Mouse (Mus musculus) CH12.LX (cell line): Measurements from ENCODE around the gene Ralgapb. TPM values are rescaled to one million over a fixed set of nuclear protein-coding genes. Genes with fewer than 3 reads are reported as not detected.

Source experiments
- DNase-seq: peaks from one replicate; pipeline ENCODE4 v3.0.0-alpha.2; 2013; ENCODE audit errors: extremely low read depth
- H3K27ac ChIP-seq: 2 replicates; pipeline ENCODE4 v1.5.1; 2012; ENCODE audit warnings: low read depth, mild to moderate bottlenecking, control low read depth, moderate library complexity; ENCODE audit not compliant: insufficient read depth
- H3K27me3 ChIP-seq: replicated peaks from 2 replicates; pipeline ENCODE3; 2012; ENCODE audit warnings: inconsistent platforms
- H3K36me3 ChIP-seq, 2 experiments: replicated peaks in 1 of 2; 2 replicates each; pipeline versions ENCODE3 to v1.6.1; 2012; ENCODE audit warnings: inconsistent platforms in 1 of 2, low read length in 1 of 2, mild to moderate bottlenecking in 1 of 2, mixed read lengths in 1 of 2, moderate library complexity in 1 of 2; ENCODE audit not compliant: control insufficient read depth in 1 of 2, insufficient read depth in 1 of 2
- H3K4me1 ChIP-seq, 2 experiments: 2 replicates each; pipeline ENCODE4 v1.6.1; 2012; ENCODE audit warnings: inconsistent platforms in 1 of 2, moderate library complexity in 1 of 2; ENCODE audit not compliant: insufficient read depth in 2 of 2, control insufficient read depth in 1 of 2
- H3K4me2 ChIP-seq: 2 replicates; pipeline ENCODE4 v1.6.1; 2012; ENCODE audit warnings: low read depth, mild to moderate bottlenecking, control low read depth; ENCODE audit not compliant: poor library complexity, insufficient read depth, severe bottlenecking
- H3K4me3 ChIP-seq, 3 experiments: fragments of 150-350 bp in 1 of 3; sonication (generic) in 1 of 3; replicated peaks in 1 of 3; 2 replicates each; pipeline versions ENCODE3 to v1.5.1; 2011 to 2012; ENCODE audit warnings: low read depth in 2 of 3, low read length in 2 of 3, mild to moderate bottlenecking in 2 of 3, moderate library complexity in 2 of 3, control low read depth in 1 of 3, improper control_type of control experiment in 1 of 3, inconsistent platforms in 1 of 3, mixed read lengths in 1 of 3; ENCODE audit not compliant: poor library complexity in 1 of 3
- H3K79me2 ChIP-seq: replicated peaks from 2 replicates; pipeline ENCODE4 v1.6.1; 2012; ENCODE audit warnings: mild to moderate bottlenecking, moderate library complexity; ENCODE audit not compliant: control insufficient read depth, poor library complexity, insufficient read depth, severe bottlenecking; ENCODE audit errors: extremely low read depth
- H3K9ac ChIP-seq: 2 replicates; pipeline ENCODE4 v1.6.1; 2012; ENCODE audit warnings: low read depth, mild to moderate bottlenecking, control low read depth, moderate library complexity; ENCODE audit not compliant: insufficient read depth
- H3K9me3 ChIP-seq: replicated peaks from 2 replicates; pipeline ENCODE3; 2012; ENCODE audit warnings: low read length, inconsistent platforms, mixed read lengths
- BHLHE40 ChIP-seq: IDR thresholded peaks from 2 replicates; pipeline ENCODE4 v1.6.1; 2011; ENCODE audit warnings: mild to moderate bottlenecking, low read depth, low read length, improper control_type of control experiment
- CHD1 ChIP-seq: IDR thresholded peaks from 2 replicates; pipeline ENCODE4 v1.6.1; 2012; ENCODE audit warnings: low read depth, low read length, improper control_type of control experiment, inconsistent platforms
- CHD2 ChIP-seq: IDR thresholded peaks from 2 replicates; pipeline ENCODE4 v1.6.1; 2011; ENCODE audit warnings: low read length, improper control_type of control experiment
- CTCF ChIP-seq, 2 experiments: IDR thresholded peaks in 1 of 2; conservative IDR thresholded peaks in 1 of 2; 2 replicates each; pipeline ENCODE4 v1.5.1; 2011 to 2012; ENCODE audit warnings: low read depth in 2 of 2, low read length in 2 of 2, improper control_type of control experiment in 1 of 2, inconsistent platforms in 1 of 2, mild to moderate bottlenecking in 1 of 2, moderate library complexity in 1 of 2
- E2F4 ChIP-seq: IDR thresholded peaks from 2 replicates; pipeline ENCODE4 v1.6.1; 2011; ENCODE audit warnings: low read depth, low read length, improper control_type of control experiment; ENCODE audit not compliant: insufficient replicate concordance
- IRF4 ChIP-seq: IDR thresholded peaks from 2 replicates; pipeline ENCODE4 v1.6.1; 2014; ENCODE audit warnings: low read depth, mild to moderate bottlenecking, inconsistent platforms, low read length, improper control_type of control experiment
- JUND ChIP-seq: conservative IDR thresholded peaks from 2 replicates; pipeline ENCODE4 v1.6.1; 2011; ENCODE audit warnings: low read depth, low read length, improper control_type of control experiment
- KAT2A ChIP-seq: IDR thresholded peaks from 2 replicates; pipeline ENCODE4 v1.6.1; 2012; ENCODE audit warnings: low read length, improper control_type of control experiment, inconsistent platforms; ENCODE audit not compliant: insufficient replicate concordance
- MAX ChIP-seq: IDR thresholded peaks from 2 replicates; pipeline ENCODE4 v1.6.1; 2011; ENCODE audit warnings: low read length, improper control_type of control experiment
- MAZ ChIP-seq: IDR thresholded peaks from 2 replicates; pipeline ENCODE4 v1.6.1; 2012; ENCODE audit warnings: low read depth, mild to moderate bottlenecking, inconsistent platforms, low read length, improper control_type of control experiment, moderate library complexity
- MEF2A ChIP-seq: IDR thresholded peaks from 2 replicates; pipeline ENCODE4 v1.6.1; 2014; ENCODE audit warnings: low read depth, mild to moderate bottlenecking, inconsistent platforms, low read length, improper control_type of control experiment, borderline replicate concordance
- MXI1 ChIP-seq: IDR thresholded peaks from 2 replicates; pipeline ENCODE4 v1.6.1; 2011; ENCODE audit warnings: mild to moderate bottlenecking, low read depth, low read length, improper control_type of control experiment
- MYC ChIP-seq: IDR thresholded peaks from 2 replicates; pipeline ENCODE4 v1.6.1; 2011; ENCODE audit warnings: low read depth, mild to moderate bottlenecking, improper control_type of control experiment, low read length
- NELFE ChIP-seq: IDR thresholded peaks from 2 replicates; pipeline ENCODE4 v1.6.1; 2011; ENCODE audit warnings: low read depth, low read length, improper control_type of control experiment
- PAX5 ChIP-seq: IDR thresholded peaks from 2 replicates; pipeline ENCODE4 v1.6.1; 2012; ENCODE audit warnings: low read length, inconsistent platforms, mixed read lengths
- POLR2A ChIP-seq: IDR thresholded peaks from 2 replicates; pipeline ENCODE4 v1.6.1; 2011; ENCODE audit warnings: low read depth, mild to moderate bottlenecking, improper control_type of control experiment, low read length
- RAD21 ChIP-seq: IDR thresholded peaks from 2 replicates; pipeline ENCODE4 v1.6.1; 2011; ENCODE audit warnings: low read depth, mild to moderate bottlenecking, low read length, improper control_type of control experiment, moderate library complexity
- RCOR1 ChIP-seq: conservative IDR thresholded peaks from 2 replicates; pipeline ENCODE4 v1.6.1; 2012; ENCODE audit warnings: low read depth, mild to moderate bottlenecking, inconsistent platforms, low read length, improper control_type of control experiment
- SMC3 ChIP-seq: IDR thresholded peaks from 2 replicates; pipeline ENCODE4 v1.6.1; 2011; ENCODE audit warnings: low read depth, low read length, improper control_type of control experiment
- TBP ChIP-seq: conservative IDR thresholded peaks from 2 replicates; pipeline ENCODE4 v1.6.1; 2011; ENCODE audit warnings: low read depth, low read length, improper control_type of control experiment
- TCF12 ChIP-seq: IDR thresholded peaks from 2 replicates; pipeline ENCODE4 v1.6.1; 2014; ENCODE audit warnings: low read depth, mild to moderate bottlenecking, inconsistent platforms, low read length, improper control_type of control experiment
- USF1 ChIP-seq: IDR thresholded peaks from 2 replicates; pipeline ENCODE4 v1.6.1; 2014; ENCODE audit warnings: low read depth, mild to moderate bottlenecking, inconsistent platforms, low read length, improper control_type of control experiment
- USF2 ChIP-seq: conservative IDR thresholded peaks from 2 replicates; pipeline ENCODE4 v1.6.1; 2011; ENCODE audit warnings: low read depth, low read length, improper control_type of control experiment
- ZMIZ1 ChIP-seq: IDR thresholded peaks from 2 replicates; pipeline ENCODE4 v1.6.1; 2012; ENCODE audit warnings: low read depth, mild to moderate bottlenecking, inconsistent platforms, low read length, improper control_type of control experiment
- dilution Hi-C: fragments of 300-500 bp; cut with MboI; formaldehyde crosslinking; loops from 2 replicates; pipeline ENCODE4 v1.14.3; 2020; ENCODE audit warnings: low sequenced_read_pairs; ENCODE audit not compliant: extremely low pct_unique_long_range_greater_than_20kb, extremely low pct_ligation_motif_present
- in situ Hi-C: fragments of 300-500 bp; cut with MboI; formaldehyde crosslinking; loops from 3 replicates; pipeline ENCODE4 v1.14.3; 2019; ENCODE audit warnings: low sequenced_read_pairs, low pct_ligation_motif_present, low pct_unique_long_range_greater_than_20kb, mixed read lengths
- polyA plus RNA-seq: library from polyadenylated mRNA; unstranded; fragments of >175 nt; gene quantifications from 2 replicates; pipeline ENCODE4 v1.2.1, GENCODE M21; 2012; ENCODE audit warnings: low read depth; ENCODE audit not compliant: insufficient read length
- total RNA-seq, 2 experiments: library from RNA; depleted of rRNA; stranded (reverse); fragments of 300-350 nt in 1 of 2; fragments of >200 nt in 1 of 2; gene quantifications; 2 replicates each; pipeline ENCODE4 v1.2.3; 2012 to 2014

Gene Ralgapb
- total and polyA plus RNA-seq, 3 experiments, result 10.7 to 18.4 (median 12.9) TPM

DNA sequence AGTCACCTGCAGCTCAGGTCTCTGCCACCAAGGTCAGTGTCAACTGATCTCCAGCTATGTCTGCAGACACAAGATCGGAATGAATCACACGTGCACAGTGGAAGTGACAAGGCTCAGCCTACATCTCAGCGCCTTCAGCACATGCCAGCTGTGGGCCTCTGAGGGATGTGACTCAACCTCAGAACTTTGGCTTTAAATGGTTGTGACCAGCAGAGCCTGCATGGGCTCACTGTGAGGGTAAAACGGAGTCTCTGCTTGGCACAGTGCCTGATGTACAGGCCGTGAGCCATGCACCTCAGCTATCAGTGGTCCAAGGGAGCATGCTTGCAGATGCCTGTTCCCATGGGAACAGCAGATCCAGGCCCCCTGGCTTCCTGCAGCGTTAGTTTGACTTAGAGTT is 108.9 kb downstream of the Ralgapb start:
- Histone ChIP-seq H3K79me2 (no peaks in the 10 kb centered on the region), H3K4me2 (no peak overlapping the region), H3K4me1 (peaks cover 0 to 2% of the 10 kb centered on the region in 2 experiments; a peak in 1 of 4 replicates), H3K27me3 (peaks cover 1% of the 10 kb centered on the region), H3K27ac (no peak overlapping the region), H3K36me3 (no peaks in the 10 kb centered on the region), H3K4me3 (no peak overlapping the region), H3K9me3 (peaks cover 4% of the 10 kb centered on the region), H3K9ac (no peak overlapping the region)
- DNase-seq, result no peak
- dilution Hi-C loops (no loop called here), in situ Hi-C loops (no loop called here)
- no peak for TF ChIP-seq RAD21
- no peak for TF ChIP-seq RCOR1
- TF ChIP-seq IRF4, result no peak
- no peak for TF ChIP-seq KAT2A

DNA sequence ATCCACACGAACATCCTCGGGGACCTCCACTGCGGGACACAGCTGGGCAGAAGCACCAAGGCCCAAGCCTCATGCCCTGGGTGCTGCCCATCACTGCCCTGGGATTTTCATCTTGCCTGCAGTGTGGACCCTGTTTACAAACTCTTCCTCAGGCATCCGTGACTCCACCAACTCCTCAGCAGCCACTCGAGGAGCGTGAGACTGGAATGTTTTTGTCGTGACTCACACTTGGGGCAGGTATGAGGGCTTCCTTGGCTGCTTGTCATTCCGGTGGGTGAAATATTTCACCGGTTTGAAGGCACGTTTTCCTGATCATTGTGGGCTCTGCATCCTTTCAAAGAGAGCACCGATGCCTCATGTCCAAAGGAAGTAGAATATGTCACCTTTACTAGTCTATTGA is 109.4 kb downstream of the Ralgapb start:
- H3K4me2 ChIP-seq, result no peak overlapping the region
- no peak overlapping the region for H3K4me3 ChIP-seq
- DNase-seq, result no peak
- dilution Hi-C loops (no loop called here), in situ Hi-C loops (no loop called here)
- H3K79me2 ChIP-seq, result no peaks in the 10 kb centered on the region
- TF ChIP-seq MXI1 (no peak), JUND (no peak), USF2 (no peak), BHLHE40 (no peak), MEF2A (no peak), SMC3 (no peak), MYC (no peak), ZMIZ1 (no peak), PAX5 (no peak)
- H3K9ac ChIP-seq, result no peak overlapping the region
- H3K9me3 ChIP-seq, result peaks cover 4% of the 10 kb centered on the region
- H3K27me3 ChIP-seq, result peaks cover 3% of the 10 kb centered on the region
- H3K36me3 ChIP-seq, result no peaks in the 10 kb centered on the region
- no peak overlapping the region for H3K27ac ChIP-seq
- H3K4me1 ChIP-seq, result peaks cover 0 to 2% of the 10 kb centered on the region in 2 experiments; a peak in 1 of 4 replicates

DNA sequence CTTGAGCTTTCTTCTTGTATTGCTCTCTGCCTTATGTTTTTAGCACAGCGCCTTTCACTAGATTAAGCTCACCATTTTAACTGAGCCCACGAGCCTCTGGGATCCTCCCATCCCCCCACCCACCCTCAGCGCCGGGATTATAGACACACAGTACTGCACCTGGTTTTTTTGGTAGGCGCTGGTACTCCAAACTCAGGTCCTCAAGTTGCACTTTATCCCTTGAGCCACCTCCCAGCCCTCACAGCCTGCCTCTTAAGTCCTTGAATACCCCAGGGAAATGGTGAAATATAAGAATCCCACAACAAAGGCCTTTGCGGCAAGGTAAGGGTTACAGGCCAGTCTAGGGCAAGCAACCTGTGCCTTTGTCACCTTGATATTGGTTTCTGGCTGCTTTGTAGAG is 110.2 kb downstream of the Ralgapb start:
- H3K36me3 ChIP-seq, result no peaks in the 10 kb centered on the region
- H3K9ac ChIP-seq, result no peak overlapping the region
- H3K4me2 ChIP-seq, result no peak overlapping the region
- H3K4me1 ChIP-seq, result peaks cover 0 to 2% of the 10 kb centered on the region in 2 experiments; a peak in 1 of 4 replicates
- H3K27me3 ChIP-seq, result peaks cover 5% of the 10 kb centered on the region
- H3K27ac ChIP-seq, result no peak overlapping the region
- dilution Hi-C loops, result no loop called here
- no peak for DNase-seq
- TF ChIP-seq PAX5 (no peak), POLR2A (no peak), NELFE (no peak), CHD1 (no peak), CHD2 (no peak), MEF2A (no peak), ZMIZ1 (no peak), SMC3 (no peak), RCOR1 (no peak), TCF12 (no peak), IRF4 (no peak), MXI1 (no peak), MAX (no peak), MAZ (no peak), E2F4 (no peak), JUND (no peak), TBP (no peak), USF1 (no peak), CTCF (conservative IDR thresholded peaks at IDR 0.05 in 1 of 2, IDR thresholded peaks at IDR 0.05 in 1 of 2; ENCODE audit: low read depth in 2 of 2, low read length in 2 of 2) (no peak)
- TF ChIP-seq, all 38 proteins: peak for 0
- H3K9me3 ChIP-seq, result peaks cover 4% of the 10 kb centered on the region
- no peaks in the 10 kb centered on the region for H3K79me2 ChIP-seq
- H3K4me3 ChIP-seq, result no peak overlapping the region
- in situ Hi-C loops, result no loop called here
